Mouse (Mus musculus) testis, adult 2 months (tissue): ENCODE data around the gene Ifrd1. TPM values are rescaled to one million over a fixed set of nuclear protein-coding genes. Genes with fewer than 3 reads are reported as not detected.

Experiments used
- H3K27ac ChIP-seq: fragments of 200-500 bp; 2 replicates; pipeline ENCODE4 v1.5.1; 2012; ENCODE audit warnings: low read depth, low read length; ENCODE audit not compliant: control insufficient read depth, insufficient read depth
- H3K27me3 ChIP-seq: fragments of 200-500 bp; 2 replicates; pipeline ENCODE4 v1.6.1; 2012; ENCODE audit warnings: mild to moderate bottlenecking, low read length, moderate library complexity; ENCODE audit not compliant: control insufficient read depth, insufficient read depth
- H3K36me3 ChIP-seq: fragments of 200-500 bp; 2 replicates; pipeline ENCODE4 v1.6.1; 2012; ENCODE audit warnings: mild to moderate bottlenecking, low read length; ENCODE audit not compliant: control insufficient read depth, insufficient read depth
- H3K4me1 ChIP-seq: fragments of 200-500 bp; 2 replicates; pipeline ENCODE4 v1.6.1; 2012; ENCODE audit warnings: low read length; ENCODE audit not compliant: control insufficient read depth, insufficient read depth
- H3K4me3 ChIP-seq: fragments of 200-500 bp; 2 replicates; pipeline ENCODE4 v1.5.1; 2012; ENCODE audit warnings: low read depth, mild to moderate bottlenecking, low read length, moderate library complexity, mixed read lengths; ENCODE audit not compliant: control insufficient read depth
- CTCF ChIP-seq: fragments of 200-500 bp; IDR thresholded peaks from 2 replicates; pipeline ENCODE4 v1.5.1; 2012; ENCODE audit warnings: low read depth, mild to moderate bottlenecking, inconsistent platforms, low read length, moderate library complexity; ENCODE audit not compliant: control insufficient read depth, insufficient read depth, insufficient replicate concordance
- POLR2A ChIP-seq: fragments of 200-500 bp; IDR thresholded peaks from 2 replicates; pipeline ENCODE4 v1.6.1; 2012; ENCODE audit warnings: low read depth, mild to moderate bottlenecking, inconsistent platforms, low read length, moderate library complexity; ENCODE audit not compliant: control insufficient read depth
- polyA plus RNA-seq: library from polyadenylated mRNA; depleted of rRNA; stranded (reverse); fragments of >200 nt; gene quantifications from 2 replicates; pipeline ENCODE4 v1.2.3, GENCODE M21; 2012; rRNA removed

Gene Ifrd1
- polyA plus RNA-seq, result 7.7 and 11.3 TPM in 2 replicates

GRCm38 (mm10) chr12:40248454-40249180, at the start of gene Ifrd1:
Ifrd1 (minus strand) TSS chr12:40248504.
- H3K36me3 ChIP-seq, result no peaks in the 10 kb centered on the region
- H3K4me1 ChIP-seq, result no peaks in the 10 kb centered on the region
- no peak within 1 kb of the TSS for H3K27ac ChIP-seq
- H3K27me3 ChIP-seq, result no peaks in the 10 kb centered on the region
- H3K4me3 ChIP-seq, result no peak within 1 kb of the TSS
- TF ChIP-seq POLR2A, result no peak
- TF ChIP-seq CTCF, result no peak

DNA sequence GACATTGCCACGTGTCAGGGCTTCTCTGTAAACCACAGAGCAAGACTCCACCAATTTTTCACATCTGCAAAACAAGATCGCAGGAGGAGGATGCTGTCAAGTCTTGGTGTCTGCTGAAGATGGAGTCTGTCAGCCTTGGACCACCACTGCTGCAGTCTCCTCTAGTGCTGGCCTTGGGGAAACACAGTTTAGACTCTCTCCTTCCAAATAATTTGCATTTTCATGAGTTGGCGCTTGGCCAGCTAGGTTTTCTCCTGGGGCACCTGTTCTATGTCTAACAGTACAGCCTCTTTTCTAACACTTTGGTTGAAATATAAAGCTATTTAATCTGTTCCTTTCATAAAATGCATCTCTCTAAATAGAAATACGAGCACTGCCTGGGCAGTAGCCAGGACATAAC, 38.2 kb upstream of the Ifrd1 start:
- TF ChIP-seq POLR2A (no peak), CTCF (no peak)

GRCm38 (mm10) chr12:40280596-40281325, 32.5 kb upstream of the Ifrd1 start:
- Histone ChIP-seq H3K27me3 (no peaks in the 10 kb centered on the region), H3K4me3 (no peak overlapping the region), H3K4me1 (no peaks in the 10 kb centered on the region), H3K27ac (no peak overlapping the region), H3K36me3 (no peaks in the 10 kb centered on the region)
- no peak for TF ChIP-seq POLR2A
- no peak for TF ChIP-seq CTCF

More for the DNA sequence above, 38.2 kb upstream of the Ifrd1 start:
- Histone ChIP-seq H3K27ac (no peak overlapping the region), H3K36me3 (no peaks in the 10 kb centered on the region), H3K4me1 (peaks cover 4% of the 10 kb centered on the region), H3K4me3 (no peak overlapping the region), H3K27me3 (0 out of 2 replicates have a peak, but pooled peaks cover 2% of the 10 kb centered on the region)

DNA sequence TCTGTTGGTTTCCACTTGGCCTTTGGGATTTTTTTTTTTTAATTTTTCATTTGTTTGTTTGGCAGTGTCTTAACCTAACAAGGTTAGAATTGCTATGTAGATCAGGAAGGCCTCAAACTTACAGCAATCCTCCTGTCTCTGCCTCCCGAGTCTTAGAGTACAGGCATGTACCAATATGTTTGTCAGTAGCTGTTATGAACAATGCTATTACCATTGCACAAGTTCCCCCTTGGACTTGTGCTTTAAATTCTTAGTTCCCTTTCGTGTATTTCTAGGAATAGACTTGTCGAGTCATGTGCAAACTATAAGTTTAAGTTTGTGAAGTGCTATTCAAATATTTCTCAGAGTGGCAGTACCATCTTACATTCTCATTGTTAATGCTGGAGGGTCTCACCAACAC, 29.3 kb upstream of the Ifrd1 start:
- no peaks in the 10 kb centered on the region for H3K27me3 ChIP-seq
- no peak overlapping the region for H3K4me3 ChIP-seq
- H3K36me3 ChIP-seq, result no peaks in the 10 kb centered on the region
- no peaks in the 10 kb centered on the region for H3K4me1 ChIP-seq
- no peak for TF ChIP-seq POLR2A
- no peak overlapping the region for H3K27ac ChIP-seq

- H3K4me3 ChIP-seq, result no peak overlapping the region
- no peaks in the 10 kb centered on the region for H3K36me3 ChIP-seq
- H3K27me3 ChIP-seq, result no peaks in the 10 kb centered on the region
- no peak overlapping the region for H3K27ac ChIP-seq
- TF ChIP-seq CTCF (no peak), POLR2A (no peak)
- H3K4me1 ChIP-seq, result no peaks in the 10 kb centered on the region
Measured at GRCm38 (mm10) chr12:40274931-40275330, 26.6 kb upstream of the Ifrd1 start.

- Histone ChIP-seq H3K27me3 (no peaks in the 10 kb centered on the region), H3K4me3 (no peak overlapping the region)
- TF ChIP-seq CTCF, result no peak
- TF ChIP-seq POLR2A, result no peak
Measured at GRCm38 (mm10) chr12:40273339-40273738, 25.0 kb upstream of the Ifrd1 start.

GRCm38 (mm10) chr12:40272710-40273109, 24.4 kb upstream of the Ifrd1 start:
- Histone ChIP-seq H3K36me3 (no peaks in the 10 kb centered on the region), H3K27me3 (no peaks in the 10 kb centered on the region), H3K27ac (no peak overlapping the region), H3K4me1 (no peaks in the 10 kb centered on the region), H3K4me3 (no peak overlapping the region)
- TF ChIP-seq POLR2A (no peak), CTCF (no peak)

More at GRCm38 (mm10) chr12:40273339-40273738, 25.0 kb upstream of the Ifrd1 start:
- Histone ChIP-seq H3K27ac (no peak overlapping the region), H3K36me3 (no peaks in the 10 kb centered on the region), H3K4me1 (no peaks in the 10 kb centered on the region)
